Mouse (Mus musculus) brown adipose tissue, adult 24 weeks (tissue): ENCODE results near the gene Klhl7. TPM values are rescaled to one million over a fixed set of nuclear protein-coding genes. Genes with fewer than 3 reads are reported as not detected.

Source experiments
- H3K27ac ChIP-seq: fragments of 200-500 bp; replicated peaks from 2 replicates; pipeline ENCODE4 v1.5.1; 2012; ENCODE audit warnings: low read depth, mild to moderate bottlenecking, low read length
- H3K4me1 ChIP-seq: fragments of 200-500 bp; 2 replicates; pipeline ENCODE4 v1.6.1; 2012; ENCODE audit warnings: low read length, mixed read lengths; ENCODE audit not compliant: control insufficient read depth, insufficient read depth, insufficient read length
- H3K4me3 ChIP-seq: fragments of 200-500 bp; 2 replicates; pipeline ENCODE4 v1.5.1; 2012; ENCODE audit warnings: low read depth, mild to moderate bottlenecking, low read length, moderate library complexity; ENCODE audit not compliant: insufficient read depth
- polyA plus RNA-seq: library from polyadenylated mRNA; stranded (reverse); fragments of >200 nt; gene quantifications from 2 replicates; pipeline ENCODE4 v1.2.4, GENCODE M21; 2012; ENCODE audit not compliant: missing spikeins, insufficient read depth, insufficient read length

Klhl7 gene
- polyA plus RNA-seq, 1 experiment: 15.2 TPM

GRCm38 (mm10) chr5:24181514-24182295 lies 81.3 kb downstream of the Klhl7 start:
- Histone ChIP-seq H3K4me3 (no peak overlapping the region), H3K4me1 (no peaks in the 10 kb centered on the region), H3K27ac (no peak overlapping the region)

GRCm38 (mm10) chr5:24182296-24182734 lies 81.9 kb downstream of the Klhl7 start:
- no peak overlapping the region for H3K27ac ChIP-seq
- H3K4me3 ChIP-seq: no peak overlapping the region
- H3K4me1 ChIP-seq: no peaks in the 10 kb centered on the region

GRCm38 (mm10) chr5:24183096-24183495 lies 82.7 kb downstream of the Klhl7 start:
- Histone ChIP-seq H3K4me3 (no peak overlapping the region), H3K27ac (no peak overlapping the region), H3K4me1 (no peaks in the 10 kb centered on the region)

DNA sequence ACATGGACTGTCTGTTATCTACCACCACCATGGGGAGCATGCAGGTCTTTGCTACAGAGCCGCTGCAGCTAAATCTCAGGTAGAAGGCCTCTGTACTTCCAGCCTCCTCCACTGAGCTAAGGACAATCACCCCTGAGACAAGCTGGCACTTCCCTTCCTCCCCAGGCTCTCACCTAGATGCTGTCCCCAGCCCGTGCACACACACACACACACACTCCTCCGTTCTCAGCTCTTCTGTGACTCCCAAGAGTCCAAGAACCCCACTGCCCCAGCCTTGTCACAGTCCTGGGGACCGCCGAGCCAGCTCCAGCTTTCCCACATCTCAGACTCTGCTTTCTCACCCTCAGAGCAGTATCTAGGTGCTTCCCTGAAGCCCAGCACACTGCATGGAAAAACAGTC lies 83.6 kb downstream of the Klhl7 start:
- Histone ChIP-seq H3K4me3 (no peak overlapping the region), H3K27ac (no peak overlapping the region), H3K4me1 (no peaks in the 10 kb centered on the region)

DNA sequence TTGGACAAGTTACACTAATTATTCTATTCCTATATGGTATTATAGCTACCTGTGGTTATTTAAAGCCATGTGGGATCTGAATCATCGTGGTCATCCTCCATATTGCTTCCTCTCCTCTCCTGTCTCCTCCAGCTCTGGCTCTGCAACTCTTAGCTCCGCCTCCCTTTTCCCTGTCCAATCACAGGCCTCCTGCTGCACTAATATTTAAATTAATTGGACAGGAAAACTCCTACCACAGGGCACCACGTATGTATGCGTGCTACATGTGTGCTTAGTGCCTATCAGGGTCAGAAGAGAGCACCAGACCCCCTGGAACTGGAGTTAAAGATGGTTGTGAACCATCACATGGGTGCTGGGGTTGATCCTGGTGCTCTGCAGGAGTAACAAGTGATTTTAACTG lies 88.1 kb downstream of the Klhl7 start:
- no peak overlapping the region for H3K4me3 ChIP-seq
- no peak overlapping the region for H3K27ac ChIP-seq
- H3K4me1 ChIP-seq: no peaks in the 10 kb centered on the region

GRCm38 (mm10) chr5:24191821-24192220 lies 91.4 kb downstream of the Klhl7 start:
- no peak overlapping the region for H3K27ac ChIP-seq
- H3K4me1 ChIP-seq: no peaks in the 10 kb centered on the region
- H3K4me3 ChIP-seq: no peak overlapping the region

GRCm38 (mm10) chr5:24201006-24201405 lies 100.6 kb downstream of the Klhl7 start:
- no peaks in the 10 kb centered on the region for H3K4me1 ChIP-seq
- H3K27ac ChIP-seq: no peak overlapping the region
- H3K4me3 ChIP-seq: no peak overlapping the region

DNA sequence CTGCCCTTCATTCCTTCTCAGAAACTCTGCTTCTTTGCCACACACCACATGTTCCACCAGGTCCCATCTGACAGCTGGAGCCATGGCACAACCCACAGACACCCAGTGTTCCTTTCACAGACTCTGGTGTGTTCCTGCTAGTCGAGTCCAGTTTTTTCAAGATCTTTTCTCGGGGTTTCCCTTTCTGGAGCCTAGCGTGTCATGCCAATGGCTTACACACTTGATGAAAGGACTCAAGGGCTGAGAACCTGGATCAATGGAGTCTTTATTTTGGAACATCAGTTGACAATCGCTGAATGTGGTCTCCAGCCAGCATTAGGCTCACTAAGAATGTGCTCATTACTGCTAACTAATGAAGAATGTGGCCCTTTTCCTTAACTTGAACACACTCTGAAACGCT lies 102.1 kb downstream of the Klhl7 start:
- H3K4me3 ChIP-seq: no peak overlapping the region
- H3K4me1 ChIP-seq: no peaks in the 10 kb centered on the region
- no peak overlapping the region for H3K27ac ChIP-seq

GRCm38 (mm10) chr5:24203266-24203665 lies 102.9 kb downstream of the Klhl7 start:
- no peak overlapping the region for H3K4me3 ChIP-seq
- H3K27ac ChIP-seq: no peak overlapping the region
- no peaks in the 10 kb centered on the region for H3K4me1 ChIP-seq

DNA sequence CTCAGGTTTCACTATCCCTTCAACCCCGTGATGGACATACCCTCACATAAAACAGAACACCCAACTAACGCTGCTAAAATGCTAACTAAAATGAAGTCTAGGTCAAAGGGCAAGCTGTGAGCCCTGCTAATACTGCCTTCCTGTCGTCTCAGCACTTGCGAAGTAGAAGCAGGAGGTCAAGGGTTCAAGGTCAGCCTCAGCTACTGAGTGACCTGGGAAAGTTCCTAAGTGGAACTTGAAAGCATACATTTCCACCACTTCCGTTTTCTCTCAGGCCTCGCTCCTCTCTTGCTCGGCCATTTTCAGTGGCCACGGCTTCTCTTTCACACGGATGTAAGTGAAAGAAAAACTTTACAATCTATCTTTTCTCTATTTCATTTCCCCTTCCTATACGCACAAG lies 107.6 kb downstream of the Klhl7 start:
- H3K27ac ChIP-seq: no peak overlapping the region
- no peak overlapping the region for H3K4me3 ChIP-seq
- no peaks in the 10 kb centered on the region for H3K4me1 ChIP-seq

- H3K4me1 ChIP-seq: no peaks in the 10 kb centered on the region
- H3K4me3 ChIP-seq: no peak overlapping the region
- no peak overlapping the region for H3K27ac ChIP-seq
Observed at GRCm38 (mm10) chr5:24208505-24208904, 108.1 kb downstream of the Klhl7 start.

Other genes starting within 250 kb of the Klhl7 start
- gene Fam126a, start 69.9 kb upstream of the Klhl7 start, polyA plus RNA-seq: 5.2 and 6.8 TPM in 2 replicates
- gene Nupl2, start 64.4 kb downstream of the Klhl7 start, polyA plus RNA-seq: 4.1 and 5.3 TPM in 2 replicates